Mouse (Mus musculus) stomach, postnatal 0 days (tissue): ENCODE data around the gene Anapc4.

Experiments
- CTCF ChIP-seq: IDR thresholded peaks from 2 replicates; pipeline ENCODE4 v1.5.1; 2016; ENCODE audit warnings: antibody characterized with exemption, low read depth, mild to moderate bottlenecking, moderate library complexity
- EP300 ChIP-seq: optimal IDR thresholded peaks from 2 replicates; pipeline ENCODE3; 2016; ENCODE audit warnings: antibody characterized with exemption

DNA sequence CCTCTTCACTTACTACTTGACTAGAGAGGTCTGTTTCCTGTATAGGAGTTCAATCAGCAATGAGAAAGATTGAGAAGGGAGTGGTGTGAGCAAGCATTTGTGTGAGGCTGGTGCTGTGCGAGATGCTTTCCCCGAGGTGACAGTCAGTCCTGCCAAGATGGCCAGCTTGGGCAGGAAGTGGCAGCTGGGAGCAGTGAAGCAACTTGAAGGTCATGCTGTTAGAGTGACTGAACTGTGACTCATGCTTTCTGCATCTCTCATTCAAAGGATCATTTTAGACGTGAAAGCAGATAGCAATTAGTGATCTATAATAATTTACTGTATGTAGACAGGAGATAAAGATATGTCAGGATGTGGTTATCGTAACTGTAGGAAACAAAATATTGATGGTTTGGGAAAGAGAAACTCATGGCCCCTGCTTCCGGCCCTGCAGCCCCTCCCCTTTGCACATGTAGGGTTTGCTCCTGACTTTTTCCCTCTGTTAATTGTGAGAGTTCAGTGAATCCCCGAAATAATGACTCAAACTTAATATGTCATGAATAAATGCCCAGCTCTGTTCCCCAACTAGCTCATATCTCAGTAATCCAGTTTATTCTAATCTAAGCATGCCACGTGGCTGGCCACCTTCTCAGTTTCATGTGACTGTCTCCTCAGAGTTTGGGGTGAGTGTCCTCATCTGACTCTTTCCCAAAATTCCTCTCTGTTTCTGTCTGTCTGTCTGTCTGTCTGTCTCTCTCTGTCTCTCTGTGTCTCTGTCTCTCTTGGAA lies 47.1 kb upstream of the Anapc4 start:
- TF ChIP-seq EP300 = no peak
- TF ChIP-seq CTCF = no peak
